Mouse (Mus musculus) limb, embryonic 13.5 days (tissue): ENCODE measurements around the gene 4931414P19Rik. TPM values are rescaled to one million over a fixed set of nuclear protein-coding genes. Genes with fewer than 3 reads are reported as not detected.

Experiments used
- ATAC-seq: fragments of 200-750 bp; cut with Nextera tagmentation; 2 replicates; pipeline ENCODE4 v1.8.0; 2017; ENCODE audit warnings: low read depth, moderate number of reproducible peaks, moderate TSS enrichment; ENCODE audit not compliant: low FRiP score
- H3K27ac ChIP-seq: fragments of 300-500 bp; sonication (generic); 2 replicates; pipeline ENCODE4 v1.5.1; 2015; ENCODE audit warnings: inconsistent platforms, mild to moderate bottlenecking, moderate library complexity
- H3K27me3 ChIP-seq: fragments of 300-500 bp; sonication (generic); 2 replicates; pipeline ENCODE4 v1.6.1; 2015; ENCODE audit warnings: mild to moderate bottlenecking, inconsistent platforms
- H3K36me3 ChIP-seq: fragments of 300-500 bp; sonication (generic); 2 replicates; pipeline ENCODE4 v1.6.1; 2015; ENCODE audit warnings: inconsistent platforms, mild to moderate bottlenecking, moderate library complexity
- H3K4me1 ChIP-seq: fragments of 300-500 bp; sonication (generic); 2 replicates; pipeline ENCODE4 v1.6.1; 2015; ENCODE audit warnings: inconsistent platforms
- H3K4me2 ChIP-seq: fragments of 300-500 bp; sonication (generic); replicated peaks from 2 replicates; pipeline ENCODE4 v1.6.1; 2015; ENCODE audit warnings: inconsistent platforms, mild to moderate bottlenecking, moderate library complexity
- H3K4me3 ChIP-seq: fragments of 300-500 bp; sonication (generic); 2 replicates; pipeline ENCODE4 v1.5.1; 2015; ENCODE audit warnings: moderate library complexity, mild to moderate bottlenecking, inconsistent platforms
- H3K9ac ChIP-seq: fragments of 300-500 bp; sonication (generic); 2 replicates; pipeline ENCODE4 v1.6.1; 2015; ENCODE audit warnings: mild to moderate bottlenecking, inconsistent platforms
- H3K9me3 ChIP-seq: fragments of 300-500 bp; sonication (generic); 2 replicates; pipeline ENCODE4 v1.6.1; 2016; ENCODE audit warnings: inconsistent platforms
- WGBS: fragments of 180-500 bp; shearing (Covaris S2); methylation state at CpG from one replicate; pipeline ENCODE4 v1.1.7; 2015; 5-methylcytosine and 5-hydroxymethylcytosine counted together
- polyA plus RNA-seq: library from polyadenylated mRNA; unstranded; fragments of >200 nt; fragmentation: Nextera tagmentation; extraction: Ambion mirVana; gene quantifications from 2 replicates; pipeline ENCODE4 v1.2.1, GENCODE M21; 2015

The 4931414P19Rik gene
- polyA plus RNA-seq: 7.6 and 8.0 TPM in 2 replicates

- H3K9me3 ChIP-seq: no peaks in the 10 kb centered on the region
- H3K27ac ChIP-seq: peak within 1 kb of the TSS; percentile 67
- under 1% methylated on average over 26 of the region's 39 CpGs for WGBS
- ATAC-seq: peak; percentile 53; the same call in 1 of the 2 replicates
- H3K4me2 ChIP-seq: peak within 1 kb of the TSS; percentile 65
- peak within 1 kb of the TSS; percentile 65 for H3K9ac ChIP-seq
- H3K27me3 ChIP-seq: no peaks in the 10 kb centered on the region
- H3K36me3 ChIP-seq: peaks cover 10% of the 10 kb centered on the region
- peaks cover 17% of the 10 kb centered on the region for H3K4me1 ChIP-seq
- H3K4me3 ChIP-seq: peak within 1 kb of the TSS; percentile 65
Observed at GRCm38 (mm10) chr14:54605752-54606321, at the start of gene 4931414P19Rik. 4931414P19Rik (minus strand) TSS chr14:54605993.

- 0% methylated on average over 12 of the region's 12 CpGs for WGBS
- H3K36me3 ChIP-seq: peaks cover 77% of the 10 kb centered on the region
- H3K4me3 ChIP-seq: peak overlapping the region; percentile 69
- peak overlapping the region; percentile 79 for H3K4me2 ChIP-seq
- peak overlapping the region; percentile 67; the same call in 1 of the 2 replicates for H3K27ac ChIP-seq
- H3K9ac ChIP-seq: peak overlapping the region; percentile 88
- no peaks in the 10 kb centered on the region for H3K9me3 ChIP-seq
- peaks cover 35% of the 10 kb centered on the region for H3K4me1 ChIP-seq
- H3K27me3 ChIP-seq: no peaks in the 10 kb centered on the region
- peak; percentile 88 for ATAC-seq
Observed at GRCm38 (mm10) chr14:54653496-54653895, 47.7 kb upstream of the 4931414P19Rik start.

GRCm38 (mm10) chr14:54652787-54653186 lies 47.0 kb upstream of the 4931414P19Rik start:
- Histone ChIP-seq H3K27ac (peak overlapping the region; percentile 67), H3K36me3 (peaks cover 77% of the 10 kb centered on the region), H3K4me1 (peaks cover 35% of the 10 kb centered on the region)

GRCm38 (mm10) chr14:54651556-54651955 lies 45.8 kb upstream of the 4931414P19Rik start:
- no peak for ATAC-seq
- WGBS: 81% methylated on average over 4 of the region's 4 CpGs
- Histone ChIP-seq H3K9me3 (no peaks in the 10 kb centered on the region), H3K27me3 (no peaks in the 10 kb centered on the region), H3K27ac (0 out of 2 replicates have a peak overlapping the region, but pooled peaks have one; percentile 16), H3K4me3 (peak overlapping the region; percentile 69; the same call in 1 of the 2 replicates), H3K36me3 (peaks cover 77% of the 10 kb centered on the region), H3K9ac (peak overlapping the region; percentile 45), H3K4me2 (peak overlapping the region; percentile 79), H3K4me1 (peaks cover 35% of the 10 kb centered on the region)

More at GRCm38 (mm10) chr14:54652787-54653186, 47.0 kb upstream of the 4931414P19Rik start:
- H3K27me3 ChIP-seq: no peaks in the 10 kb centered on the region
- H3K4me3 ChIP-seq: peak overlapping the region; percentile 69
- ATAC-seq: no peak
- 0% methylated on average over 7 of the region's 7 CpGs for WGBS
- H3K4me2 ChIP-seq: peak overlapping the region; percentile 79
- H3K9ac ChIP-seq: peak overlapping the region; percentile 88
- H3K9me3 ChIP-seq: no peaks in the 10 kb centered on the region

GRCm38 (mm10) chr14:54650621-54651454 lies 45.0 kb upstream of the 4931414P19Rik start:
- H3K9ac ChIP-seq: no peak overlapping the region
- peaks cover 77% of the 10 kb centered on the region for H3K36me3 ChIP-seq
- no peaks in the 10 kb centered on the region for H3K27me3 ChIP-seq
- H3K9me3 ChIP-seq: no peaks in the 10 kb centered on the region
- peak; percentile 54; the same call in 1 of the 2 replicates for ATAC-seq
- H3K4me3 ChIP-seq: peak overlapping the region; percentile 69; the same call in 1 of the 2 replicates
- H3K4me2 ChIP-seq: peak overlapping the region; percentile 79; the same call in 1 of the 2 replicates
- H3K27ac ChIP-seq: 0 out of 2 replicates have a peak overlapping the region, but pooled peaks have one; percentile 16
- WGBS: 62% methylated on average over 23 of the region's 23 CpGs
- peaks cover 35% of the 10 kb centered on the region for H3K4me1 ChIP-seq

GRCm38 (mm10) chr14:54647900-54648299 lies 42.1 kb upstream of the 4931414P19Rik start:
- no peak overlapping the region for H3K27ac ChIP-seq
- no peaks in the 10 kb centered on the region for H3K27me3 ChIP-seq
- ATAC-seq: no peak

GRCm38 (mm10) chr14:54646898-54647636 lies 41.3 kb upstream of the 4931414P19Rik start:
- Histone ChIP-seq H3K36me3 (peaks cover 97% of the 10 kb centered on the region), H3K9me3 (no peaks in the 10 kb centered on the region), H3K4me2 (no peak overlapping the region), H3K4me1 (peaks cover 19% of the 10 kb centered on the region), H3K9ac (no peak overlapping the region), H3K27me3 (no peaks in the 10 kb centered on the region), H3K27ac (no peak overlapping the region), H3K4me3 (no peak overlapping the region)
- no peak for ATAC-seq
- WGBS: 91% methylated on average over 8 of the region's 8 CpGs

More at GRCm38 (mm10) chr14:54647900-54648299, 42.1 kb upstream of the 4931414P19Rik start:
- H3K9me3 ChIP-seq: no peaks in the 10 kb centered on the region
- no peak overlapping the region for H3K4me2 ChIP-seq
- H3K4me1 ChIP-seq: peaks cover 26% of the 10 kb centered on the region
- H3K9ac ChIP-seq: no peak overlapping the region
- H3K36me3 ChIP-seq: peaks cover 89% of the 10 kb centered on the region
- H3K4me3 ChIP-seq: no peak overlapping the region
- WGBS: 86% methylated on average over 4 of the region's 4 CpGs

- Histone ChIP-seq H3K27ac (no peak overlapping the region), H3K4me3 (no peak overlapping the region), H3K4me2 (no peak overlapping the region), H3K36me3 (peaks cover 91% of the 10 kb centered on the region), H3K27me3 (no peaks in the 10 kb centered on the region), H3K9ac (no peak overlapping the region), H3K9me3 (no peaks in the 10 kb centered on the region), H3K4me1 (peaks cover 13% of the 10 kb centered on the region)
- ATAC-seq: no peak
- WGBS: 95% methylated on average over 17 of the region's 17 CpGs
Observed at GRCm38 (mm10) chr14:54646455-54646854, 40.7 kb upstream of the 4931414P19Rik start.

GRCm38 (mm10) chr14:54644294-54644693 lies 38.5 kb upstream of the 4931414P19Rik start:
- H3K9ac ChIP-seq: no peak overlapping the region
- no peaks in the 10 kb centered on the region for H3K9me3 ChIP-seq
- no peak overlapping the region for H3K27ac ChIP-seq
- no peak for ATAC-seq
- H3K27me3 ChIP-seq: no peaks in the 10 kb centered on the region
- H3K4me1 ChIP-seq: peaks cover 12% of the 10 kb centered on the region
- H3K4me2 ChIP-seq: no peak overlapping the region
- no peak overlapping the region for H3K4me3 ChIP-seq
- H3K36me3 ChIP-seq: peaks cover 73% of the 10 kb centered on the region
- 94% methylated on average over 9 of the region's 9 CpGs for WGBS

GRCm38 (mm10) chr14:54643011-54643410 lies 37.2 kb upstream of the 4931414P19Rik start:
- no peak for ATAC-seq
- Histone ChIP-seq H3K27me3 (no peaks in the 10 kb centered on the region), H3K9ac (no peak overlapping the region), H3K4me1 (peaks cover 16% of the 10 kb centered on the region), H3K4me3 (no peak overlapping the region), H3K36me3 (peaks cover 75% of the 10 kb centered on the region), H3K27ac (no peak overlapping the region), H3K4me2 (no peak overlapping the region), H3K9me3 (no peaks in the 10 kb centered on the region)
- WGBS: 94% methylated on average over 2 of the region's 2 CpGs

- Histone ChIP-seq H3K4me2 (no peak overlapping the region), H3K36me3 (peaks cover 75% of the 10 kb centered on the region), H3K27ac (no peak overlapping the region), H3K27me3 (no peaks in the 10 kb centered on the region), H3K4me3 (no peak overlapping the region), H3K4me1 (peaks cover 16% of the 10 kb centered on the region), H3K9me3 (no peaks in the 10 kb centered on the region), H3K9ac (0 out of 2 replicates have a peak overlapping the region, but pooled peaks have one; percentile 19)
- ATAC-seq: no peak
- WGBS: 81% methylated on average over 25 of the region's 25 CpGs
Observed at GRCm38 (mm10) chr14:54642224-54642944, 36.6 kb upstream of the 4931414P19Rik start.
